In the genomic region with DNA sequence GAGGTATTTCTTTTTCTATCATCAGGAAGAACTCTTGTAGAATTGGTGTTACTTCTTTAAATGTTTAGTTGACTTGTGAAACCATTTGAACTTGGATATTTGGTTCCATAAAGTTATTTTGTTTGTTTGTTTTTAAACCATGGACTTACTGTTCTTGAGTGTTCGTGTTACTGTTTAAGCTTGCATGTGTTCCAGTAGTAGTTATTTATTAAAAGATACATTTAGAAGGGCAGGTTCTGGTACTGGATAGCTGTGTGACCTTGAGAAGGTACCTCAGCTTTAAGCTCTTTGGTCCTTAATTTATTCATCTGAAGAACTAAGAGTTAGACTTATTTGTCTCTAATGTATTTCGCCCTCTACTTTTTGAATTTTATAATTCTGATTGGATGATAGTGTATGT, we compare ENCODE assay signal across 21 mouse cellular contexts.
A peak's percentile ranks its signal among the peaks of the same experiment; 100 is the strongest.
DNase-seq lines count a peak whose midpoint lies in the region; ATAC-seq and TF ChIP-seq lines count a peak whose summit lies in the region.
"Had no signal": no experiment of that assay in that cellular context is flagged by ENCODE, and none has a peak within 500 bp of the region (broad histone marks: within the 10 kb centered on the region; RNA-seq: fewer than 3 reads in every experiment).

No protein-coding gene starts in this region.

- no peak for TF ChIP-seq POLR2A in kidney, adult 2 months (IDR thresholded peaks at IDR 0.05; ENCODE audit: low read depth, low read length)
- no peak for TF ChIP-seq POLR2A in liver, adult 2 months (IDR thresholded peaks at IDR 0.05; ENCODE audit: extremely low read depth, insufficient read depth, low read length)

- TF ChIP-seq CTCF in kidney, adult 2 months (conservative IDR thresholded peaks at IDR 0.05; ENCODE audit: insufficient read depth, insufficient read length, low read depth, low read length), result no peak
- no peak for TF ChIP-seq CTCF in liver, adult 2 months (IDR thresholded peaks at IDR 0.05; ENCODE audit: low read depth, low read length)

- no peak overlapping the region; the same call in 1 of the 2 replicates for H3K27ac ChIP-seq in kidney, adult 2 months (ENCODE audit: insufficient read depth, low read depth, low read length)
- no peak overlapping the region for H3K27ac ChIP-seq in kidney, embryonic 15.5 days
- H3K27ac ChIP-seq in kidney, embryonic 14.5 days (ENCODE audit: low read depth, low read length), result no peak overlapping the region
- H3K27ac ChIP-seq in liver, adult 2 months (replicated peaks; ENCODE audit: insufficient read depth, low read depth, low read length), result no peak overlapping the region
- no peak overlapping the region for H3K27ac ChIP-seq in liver, embryonic 12.5 days

- H3K79me2 ChIP-seq in liver, adult 2 months (ENCODE audit: control insufficient read depth, insufficient read depth, low read length), result peaks cover 2% of the 10 kb centered on the region; the same call in 1 of the 2 replicates

- no peaks in the 10 kb centered on the region for H3K27me3 ChIP-seq in kidney, adult 2 months (replicated peaks; ENCODE audit: control insufficient read depth, insufficient read depth, low read length)
- H3K27me3 ChIP-seq in kidney, embryonic 15.5 days, result no peaks in the 10 kb centered on the region
- H3K27me3 ChIP-seq in kidney, embryonic 14.5 days (ENCODE audit: control insufficient read depth, insufficient read depth, low read length), result no peaks in the 10 kb centered on the region
- H3K27me3 ChIP-seq in liver, adult 2 months (ENCODE audit: control insufficient read depth, insufficient read depth, low read length), result no peaks in the 10 kb centered on the region
- no peaks in the 10 kb centered on the region for H3K27me3 ChIP-seq in liver, embryonic 12.5 days (replicated peaks)
- H3K27me3 ChIP-seq: CH12.LX, Patski had no signal

- H3K9ac ChIP-seq in kidney, embryonic 15.5 days, result no peak overlapping the region
- no peak overlapping the region for H3K9ac ChIP-seq in kidney, embryonic 14.5 days (ENCODE audit: low read depth, low read length)
- H3K9ac ChIP-seq in liver, adult 2 months (ENCODE audit: low read depth, low read length), result no peak overlapping the region
- H3K9ac ChIP-seq in liver, embryonic 12.5 days, result no peak overlapping the region

- ATAC-seq in kidney, embryonic 15.5 days (replicated peaks; ENCODE audit: low FRiP score), result no peak
- no peak for ATAC-seq in kidney, embryonic 14.5 days (ENCODE audit: low FRiP score, low TSS enrichment)
- no peak for ATAC-seq in liver, embryonic 12.5 days
- ATAC-seq: activated CD4-positive, CD25-positive, alpha-beta regulatory T cell, adult 4 months; CD4-positive, CD25-positive, alpha-beta regulatory T cell, adult 4 months; Patski had no signal

- no peaks in the 10 kb centered on the region for H3K9me3 ChIP-seq in kidney, embryonic 15.5 days (replicated peaks)
- no peaks in the 10 kb centered on the region for H3K9me3 ChIP-seq in kidney, embryonic 14.5 days (ENCODE audit: control insufficient read depth, low read length)
- no peaks in the 10 kb centered on the region for H3K9me3 ChIP-seq in liver, embryonic 12.5 days (replicated peaks)
- H3K9me3 ChIP-seq: G1E had no signal

- H3K36me3 ChIP-seq in kidney, adult 2 months (ENCODE audit: control insufficient read depth, insufficient read depth, low read length), result no peaks in the 10 kb centered on the region
- no peaks in the 10 kb centered on the region for H3K36me3 ChIP-seq in kidney, embryonic 15.5 days
- no peaks in the 10 kb centered on the region for H3K36me3 ChIP-seq in kidney, embryonic 14.5 days (ENCODE audit: control insufficient read depth, insufficient read depth, low read length)
- no peaks in the 10 kb centered on the region for H3K36me3 ChIP-seq in liver, adult 2 months (ENCODE audit: control insufficient read depth, insufficient read depth, low read length)
- H3K36me3 ChIP-seq in liver, embryonic 12.5 days, result no peaks in the 10 kb centered on the region
- H3K36me3 ChIP-seq: G1E had no signal

- peak; percentile 66 for DNase-seq in kidney, adult 2 months
- peak; percentile 58 for DNase-seq in kidney, adult 9 months
- peak; percentile 79 for DNase-seq in liver, adult 2 months (ENCODE audit: extremely low read depth, low read depth, low spot score)
- DNase-seq: adrenal gland, adult 2 months; adrenal gland, adult 8-10 months; adrenal gland, postnatal 10 days; adrenal gland, postnatal 14 days; adrenal gland, postnatal 25 days; adrenal gland, postnatal 36 days; B cell, adult 2 months; cerebellum, adult 11 months; cerebellum, adult 11-12 months; cerebellum, adult 18-20 months had no signal

- peaks cover 15% of the 10 kb centered on the region for H3K4me1 ChIP-seq in kidney, adult 2 months (ENCODE audit: control insufficient read depth, insufficient read depth, low read length)
- H3K4me1 ChIP-seq in kidney, embryonic 15.5 days, result no peaks in the 10 kb centered on the region
- H3K4me1 ChIP-seq in kidney, embryonic 14.5 days (ENCODE audit: control insufficient read depth, insufficient read depth, low read length), result no peaks in the 10 kb centered on the region
- H3K4me1 ChIP-seq in liver, adult 2 months (ENCODE audit: control insufficient read depth, insufficient read depth, low read length), result peaks cover 4% of the 10 kb centered on the region; the same call in 1 of the 2 replicates
- no peaks in the 10 kb centered on the region for H3K4me1 ChIP-seq in liver, embryonic 12.5 days

- WGBS in kidney, adult 2 months, result 46% methylated on average over 2 of the region's 2 CpGs
- WGBS in kidney, embryonic 15.5 days, result 78% methylated on average over 2 of the region's 2 CpGs
- 88% methylated on average over 2 of the region's 2 CpGs for WGBS in kidney, embryonic 14.5 days
- WGBS in liver, adult 2 months, result 57% methylated on average over 2 of the region's 2 CpGs
- 66% methylated on average over 2 of the region's 2 CpGs for WGBS in liver, embryonic 12.5 days (ENCODE audit: insufficient replicate concordance)

- no peak overlapping the region for H3K4me3 ChIP-seq in kidney, adult 2 months (ENCODE audit: insufficient read depth, low read depth, low read length)
- H3K4me3 ChIP-seq in kidney, embryonic 15.5 days (replicated peaks), result no peak overlapping the region
- no peak overlapping the region for H3K4me3 ChIP-seq in kidney, embryonic 14.5 days (ENCODE audit: low read length)
- H3K4me3 ChIP-seq in liver, adult 2 months (ENCODE audit: insufficient read depth, low read depth, low read length), result no peak overlapping the region
- no peak overlapping the region for H3K4me3 ChIP-seq in liver, embryonic 12.5 days

- no peak overlapping the region for H3K4me2 ChIP-seq in kidney, embryonic 15.5 days
- no peak overlapping the region for H3K4me2 ChIP-seq in kidney, embryonic 14.5 days (replicated peaks; ENCODE audit: low read depth, low read length)
- H3K4me2 ChIP-seq in liver, embryonic 12.5 days, result no peak overlapping the region
